Mouse (Mus musculus): ENCODE data around the gene Tecpr2.

GRCm38 (mm10) chr12:110843194-110844048 lies 45.6 kb upstream of the Tecpr2 start:
- peak; percentile 76 for TF ChIP-seq ZC3H11A (IDR thresholded peaks at IDR 0.05; ENCODE audit: borderline replicate concordance, low read depth, low read length)
- TF ChIP-seq ZNF384 (IDR thresholded peaks at IDR 0.05; ENCODE audit: low read depth, low read length): no peak

Measured in ES-E14 (cell line).